Mouse (Mus musculus): ENCODE data around the gene Fgf3.
A peak's percentile ranks its signal among the peaks of the same experiment; 100 is the strongest.

The Fgf3 gene

GRCm38 (mm10) chr7:144857826-144858342, 20.0 kb downstream of the Fgf3 start:
- peak; percentile 94 for DNase-seq (ENCODE audit: low read depth, low spot score)

- peak; percentile 73 for DNase-seq (ENCODE audit: low read depth, low spot score)
Measured at GRCm38 (mm10) chr7:144858702-144859101, 20.8 kb downstream of the Fgf3 start.

GRCm38 (mm10) chr7:144861056-144861768, 23.3 kb downstream of the Fgf3 start:
- DNase-seq (ENCODE audit: low read depth, low spot score) = peak; percentile 93

GRCm38 (mm10) chr7:144861769-144862070, 23.8 kb downstream of the Fgf3 start:
- no peak for DNase-seq (ENCODE audit: low read depth, low spot score)

GRCm38 (mm10) chr7:144862126-144862525, 24.2 kb downstream of the Fgf3 start:
- DNase-seq (ENCODE audit: low read depth, low spot score) = no peak

- DNase-seq (ENCODE audit: low read depth, low spot score) = no peak
Measured at GRCm38 (mm10) chr7:144862712-144863111, 24.8 kb downstream of the Fgf3 start.

GRCm38 (mm10) chr7:144863196-144863595, 25.3 kb downstream of the Fgf3 start:
- no peak for DNase-seq (ENCODE audit: low read depth, low spot score)

- peak; percentile 93 for DNase-seq (ENCODE audit: low read depth, low spot score)
Measured at GRCm38 (mm10) chr7:144864160-144864670, 26.3 kb downstream of the Fgf3 start.

- DNase-seq (ENCODE audit: low read depth, low spot score) = peak; percentile 89
Measured at GRCm38 (mm10) chr7:144867161-144867560, 29.3 kb downstream of the Fgf3 start.

- DNase-seq (ENCODE audit: low read depth, low spot score) = no peak
Measured at GRCm38 (mm10) chr7:144867602-144868001, 29.7 kb downstream of the Fgf3 start.

GRCm38 (mm10) chr7:144872420-144872819, 34.5 kb downstream of the Fgf3 start:
- peak; percentile 64 for DNase-seq (ENCODE audit: low read depth, low spot score)

- DNase-seq (ENCODE audit: low read depth, low spot score) = peak; percentile 65
Measured at GRCm38 (mm10) chr7:144873160-144873559, 35.3 kb downstream of the Fgf3 start.

- DNase-seq (ENCODE audit: low read depth, low spot score) = no peak
Measured at GRCm38 (mm10) chr7:144874226-144874625, 36.3 kb downstream of the Fgf3 start.

GRCm38 (mm10) chr7:144878401-144878800, 40.5 kb downstream of the Fgf3 start:
- DNase-seq (ENCODE audit: low read depth, low spot score) = no peak

GRCm38 (mm10) chr7:144883106-144883505, 45.2 kb downstream of the Fgf3 start:
- DNase-seq (ENCODE audit: low read depth, low spot score) = no peak

- peak; percentile 67 for DNase-seq (ENCODE audit: low read depth, low spot score)
Measured at GRCm38 (mm10) chr7:144887672-144888071, 49.8 kb downstream of the Fgf3 start.

GRCm38 (mm10) chr7:144888564-144889299, 50.8 kb downstream of the Fgf3 start:
- peak; percentile 73 for DNase-seq (ENCODE audit: low read depth, low spot score)

- peak; percentile 52 for DNase-seq (ENCODE audit: low read depth, low spot score)
Measured at GRCm38 (mm10) chr7:144890661-144891060, 52.8 kb downstream of the Fgf3 start.

- DNase-seq (ENCODE audit: low read depth, low spot score) = no peak
Measured at GRCm38 (mm10) chr7:144891863-144892262, 54.0 kb downstream of the Fgf3 start.

GRCm38 (mm10) chr7:144892322-144892721, 54.4 kb downstream of the Fgf3 start:
- DNase-seq (ENCODE audit: low read depth, low spot score) = peak; percentile 43
